Mouse (Mus musculus) embryonic facial prominence, embryonic 12.5 days (tissue): ENCODE results near the gene Myh9. TPM values are rescaled to one million over a fixed set of nuclear protein-coding genes. Genes with fewer than 3 reads are reported as not detected.

Experiments
- ATAC-seq: fragments of 200-750 bp; cut with Nextera tagmentation; 2 replicates; pipeline ENCODE4 v1.8.0; 2017; ENCODE audit not compliant: insufficient number of reproducible peaks, insufficient read depth, low FRiP score, low TSS enrichment
- H3K27ac ChIP-seq: fragments of 300-500 bp; sonication (generic); 2 replicates; pipeline ENCODE4 v1.5.1; 2016; ENCODE audit warnings: mild to moderate bottlenecking
- H3K27me3 ChIP-seq: fragments of 300-500 bp; sonication (generic); 2 replicates; pipeline ENCODE4 v1.6.1; 2016; ENCODE audit warnings: mild to moderate bottlenecking, moderate library complexity
- H3K36me3 ChIP-seq: fragments of 300-500 bp; sonication (generic); 2 replicates; pipeline ENCODE4 v1.6.1; 2016; ENCODE audit warnings: mild to moderate bottlenecking
- H3K4me1 ChIP-seq: fragments of 300-500 bp; sonication (generic); 2 replicates; pipeline ENCODE4 v1.6.1; 2016
- H3K4me2 ChIP-seq: fragments of 300-500 bp; sonication (generic); replicated peaks from 2 replicates; pipeline ENCODE4 v1.6.1; 2016; ENCODE audit warnings: mild to moderate bottlenecking, moderate library complexity
- H3K4me3 ChIP-seq: fragments of 300-500 bp; sonication (generic); 2 replicates; pipeline ENCODE4 v1.5.1; 2016; ENCODE audit warnings: mild to moderate bottlenecking
- H3K9ac ChIP-seq: fragments of 300-500 bp; sonication (generic); 2 replicates; pipeline ENCODE4 v1.6.1; 2016; ENCODE audit warnings: mild to moderate bottlenecking, moderate library complexity
- H3K9me3 ChIP-seq: fragments of 300-500 bp; sonication (generic); 2 replicates; pipeline ENCODE4 v1.6.1; 2016; ENCODE audit warnings: mild to moderate bottlenecking, moderate library complexity
- WGBS: fragments of 180-500 bp; shearing (Covaris S2); methylation state at CpG from one replicate; pipeline ENCODE4 v1.1.7; 2016; 5-methylcytosine and 5-hydroxymethylcytosine counted together
- polyA plus RNA-seq: library from polyadenylated mRNA; unstranded; fragments of >200 nt; fragmentation: Nextera tagmentation; extraction: Ambion mirVana; gene quantifications from 2 replicates; pipeline ENCODE4 v1.2.1, GENCODE M21; 2016

The Myh9 gene
- polyA plus RNA-seq, 1 experiment from 2014 or later: 37.3 TPM

- Histone ChIP-seq H3K27ac (no peak overlapping the region), H3K4me1 (no peaks in the 10 kb centered on the region), H3K9me3 (no peaks in the 10 kb centered on the region), H3K36me3 (peaks cover 91% of the 10 kb centered on the region), H3K4me2 (no peak overlapping the region), H3K4me3 (no peak overlapping the region), H3K9ac (no peak overlapping the region), H3K27me3 (no peaks in the 10 kb centered on the region)
- ATAC-seq: no peak
- 78% methylated on average over 3 of the region's 3 CpGs for WGBS
These were observed 52.8 kb downstream of the Myh9 start for GRCm38 (mm10) chr15:77789186-77789585.

- ATAC-seq: no peak
- Histone ChIP-seq H3K36me3 (peaks cover 94% of the 10 kb centered on the region), H3K4me1 (no peaks in the 10 kb centered on the region), H3K9ac (no peak overlapping the region), H3K27ac (no peak overlapping the region), H3K9me3 (no peaks in the 10 kb centered on the region), H3K4me3 (no peak overlapping the region), H3K4me2 (no peak overlapping the region), H3K27me3 (no peaks in the 10 kb centered on the region)
- WGBS: 87% methylated on average over 6 of the region's 6 CpGs
These were observed 53.6 kb downstream of the Myh9 start for GRCm38 (mm10) chr15:77788356-77788755.

DNA sequence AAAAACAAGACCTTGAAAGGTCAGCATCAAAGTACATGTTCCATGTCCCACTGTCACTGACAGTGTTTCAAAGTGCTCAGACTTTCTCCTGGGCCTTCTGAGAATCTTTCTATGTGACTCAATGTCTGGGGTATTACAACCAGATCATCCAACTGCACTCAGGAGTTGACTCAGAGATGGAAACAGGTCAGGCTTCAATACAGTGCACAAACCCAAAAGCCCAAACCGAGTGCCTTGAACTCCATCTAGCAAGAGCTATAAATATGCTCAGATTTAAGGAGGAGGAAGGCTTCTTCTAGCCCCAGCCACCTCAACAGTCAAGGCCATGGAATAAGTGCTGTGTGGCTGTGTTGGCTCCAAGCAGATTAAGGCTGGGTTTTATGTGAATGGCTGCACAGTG, 56.2 kb downstream of the Myh9 start:
- H3K4me1 ChIP-seq: no peaks in the 10 kb centered on the region
- H3K27me3 ChIP-seq: no peaks in the 10 kb centered on the region
- H3K9me3 ChIP-seq: no peaks in the 10 kb centered on the region
- H3K27ac ChIP-seq: no peak overlapping the region
- H3K9ac ChIP-seq: no peak overlapping the region
- ATAC-seq: no peak
- H3K4me2 ChIP-seq: no peak overlapping the region
- peaks cover 98% of the 10 kb centered on the region for H3K36me3 ChIP-seq
- H3K4me3 ChIP-seq: no peak overlapping the region
- 85% methylated on average over 1 of the region's 1 CpGs for WGBS

DNA sequence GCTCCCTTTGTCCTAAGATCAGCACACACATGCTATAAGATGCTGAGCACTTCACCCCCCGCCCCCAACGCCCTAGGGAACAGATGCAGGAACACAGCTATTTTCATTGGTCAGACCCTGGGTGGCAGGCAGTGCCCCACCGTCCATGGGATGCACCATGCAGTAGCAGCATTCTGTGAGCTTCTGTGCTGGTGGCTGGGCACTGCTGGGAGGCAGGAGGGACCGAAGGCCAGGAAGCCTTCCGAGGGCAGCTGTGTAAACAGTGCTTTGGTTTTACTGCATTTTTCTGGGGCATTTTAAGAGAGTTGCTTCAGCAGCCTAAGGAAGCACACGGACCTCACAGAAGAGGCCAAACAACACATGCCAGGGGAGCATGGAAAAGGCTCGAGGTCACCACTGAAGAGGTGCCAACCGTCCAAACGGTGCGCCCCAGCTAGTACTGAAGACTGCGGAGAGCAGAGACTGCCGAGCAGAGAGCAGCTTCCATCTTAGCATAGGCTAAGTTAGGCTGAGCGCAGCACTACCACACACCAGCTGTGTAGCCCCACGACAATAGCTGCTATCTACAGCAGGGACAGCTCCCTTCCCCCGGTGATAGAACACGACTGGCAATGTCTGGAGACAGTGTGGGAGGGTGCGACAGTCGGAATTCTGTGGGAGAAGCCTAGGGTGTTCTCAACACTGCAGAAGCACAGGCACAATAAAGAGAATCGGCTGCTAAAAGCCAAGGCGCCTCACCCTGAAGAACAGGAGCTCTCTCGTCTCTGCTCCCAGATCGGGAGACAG, 57.7 kb downstream of the Myh9 start:
- no peaks in the 10 kb centered on the region for H3K27me3 ChIP-seq
- H3K9me3 ChIP-seq: no peaks in the 10 kb centered on the region
- 73% methylated on average over 22 of the region's 22 CpGs for WGBS
- H3K27ac ChIP-seq: no peak overlapping the region
- no peak for ATAC-seq
- H3K36me3 ChIP-seq: peaks cover 98% of the 10 kb centered on the region
- no peak overlapping the region for H3K4me2 ChIP-seq
- no peaks in the 10 kb centered on the region for H3K4me1 ChIP-seq
- no peak overlapping the region for H3K9ac ChIP-seq
- H3K4me3 ChIP-seq: no peak overlapping the region

DNA sequence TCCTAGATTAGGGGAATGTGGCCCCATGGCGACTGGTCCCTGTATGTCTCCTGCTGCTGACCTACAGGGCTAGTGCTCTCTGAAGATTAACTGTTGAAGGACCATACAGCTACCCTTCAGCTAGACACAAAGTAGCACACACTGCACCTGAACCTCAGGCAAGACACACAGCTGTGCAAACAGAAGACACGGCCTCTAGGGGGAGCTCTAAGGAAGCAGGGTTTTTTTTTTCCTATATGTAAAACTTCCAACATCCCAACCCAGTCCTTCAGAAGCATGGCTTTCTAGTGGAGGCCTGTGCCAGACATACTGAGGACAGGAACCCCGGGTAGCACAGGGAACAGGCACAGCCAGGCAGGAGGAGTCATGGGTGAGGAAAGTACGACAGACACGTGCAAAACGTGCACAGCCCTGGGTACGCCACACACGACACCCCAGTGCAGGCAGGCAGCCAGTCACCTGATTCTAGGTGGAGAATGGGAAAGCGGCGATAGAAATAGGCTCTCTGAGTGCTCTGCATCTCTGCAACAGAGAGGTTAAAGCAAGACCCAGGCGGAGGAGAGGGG, 59.4 kb downstream of the Myh9 start:
- Histone ChIP-seq H3K27ac (no peak overlapping the region), H3K36me3 (peaks cover 98% of the 10 kb centered on the region), H3K4me3 (no peak overlapping the region), H3K27me3 (no peaks in the 10 kb centered on the region), H3K4me2 (no peak overlapping the region), H3K4me1 (no peaks in the 10 kb centered on the region), H3K9ac (no peak overlapping the region), H3K9me3 (no peaks in the 10 kb centered on the region)
- 83% methylated on average over 11 of the region's 11 CpGs for WGBS
- ATAC-seq: no peak

GRCm38 (mm10) chr15:77775186-77775963, 66.6 kb downstream of the Myh9 start:
- peaks cover 89% of the 10 kb centered on the region for H3K36me3 ChIP-seq
- no peak for ATAC-seq
- WGBS: 70% methylated on average over 20 of the region's 20 CpGs

GRCm38 (mm10) chr15:77774303-77774702, 67.7 kb downstream of the Myh9 start:
- ATAC-seq: no peak
- no peaks in the 10 kb centered on the region for H3K4me1 ChIP-seq
- no peak overlapping the region for H3K27ac ChIP-seq
- H3K9me3 ChIP-seq: no peaks in the 10 kb centered on the region
- no peak overlapping the region for H3K9ac ChIP-seq
- WGBS: 91% methylated on average over 10 of the region's 10 CpGs
- H3K27me3 ChIP-seq: no peaks in the 10 kb centered on the region
- H3K36me3 ChIP-seq: peaks cover 89% of the 10 kb centered on the region
- no peak overlapping the region for H3K4me3 ChIP-seq
- no peak overlapping the region for H3K4me2 ChIP-seq

More at GRCm38 (mm10) chr15:77775186-77775963, 66.6 kb downstream of the Myh9 start:
- H3K4me3 ChIP-seq: no peak overlapping the region
- H3K27ac ChIP-seq: no peak overlapping the region
- H3K27me3 ChIP-seq: no peaks in the 10 kb centered on the region
- no peak overlapping the region for H3K4me2 ChIP-seq
- no peaks in the 10 kb centered on the region for H3K9me3 ChIP-seq
- no peak overlapping the region for H3K9ac ChIP-seq
- H3K4me1 ChIP-seq: no peaks in the 10 kb centered on the region

- no peak for ATAC-seq
- Histone ChIP-seq H3K9ac (no peak overlapping the region), H3K27me3 (no peaks in the 10 kb centered on the region), H3K27ac (no peak overlapping the region), H3K4me3 (no peak overlapping the region), H3K9me3 (no peaks in the 10 kb centered on the region), H3K4me2 (no peak overlapping the region), H3K4me1 (no peaks in the 10 kb centered on the region), H3K36me3 (peaks cover 90% of the 10 kb centered on the region)
- 86% methylated on average over 19 of the region's 19 CpGs for WGBS
These were observed 68.7 kb downstream of the Myh9 start for GRCm38 (mm10) chr15:77773099-77773915.

- H3K4me2 ChIP-seq: no peak overlapping the region
- no peak for ATAC-seq
- peaks cover 92% of the 10 kb centered on the region for H3K36me3 ChIP-seq
- H3K9ac ChIP-seq: no peak overlapping the region
- no peak overlapping the region for H3K4me3 ChIP-seq
- H3K9me3 ChIP-seq: no peaks in the 10 kb centered on the region
- no peak overlapping the region for H3K27ac ChIP-seq
- WGBS: 91% methylated on average over 9 of the region's 9 CpGs
- no peaks in the 10 kb centered on the region for H3K27me3 ChIP-seq
- no peaks in the 10 kb centered on the region for H3K4me1 ChIP-seq
These were observed 71.0 kb downstream of the Myh9 start for GRCm38 (mm10) chr15:77770942-77771341.

DNA sequence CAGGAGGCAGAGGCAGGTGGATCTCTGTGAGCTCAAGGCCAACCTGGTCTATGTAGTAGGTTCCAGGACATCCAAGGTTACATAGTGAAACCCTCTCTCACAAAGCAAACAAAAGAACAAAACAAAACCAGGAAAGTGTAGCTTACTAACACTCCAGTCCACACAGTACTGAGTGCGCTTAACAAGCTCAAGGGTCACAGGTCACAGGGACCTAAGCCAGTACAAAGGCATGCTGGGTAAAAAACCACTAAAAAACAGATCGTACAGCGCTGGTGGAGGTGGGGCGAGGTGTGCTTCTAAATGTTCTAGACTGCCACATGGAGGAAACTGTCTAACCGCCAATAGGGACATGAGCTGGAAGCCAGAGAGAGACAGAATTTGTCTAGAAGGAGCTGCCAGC, 71.6 kb downstream of the Myh9 start:
- 94% methylated on average over 5 of the region's 5 CpGs for WGBS
- H3K27me3 ChIP-seq: no peaks in the 10 kb centered on the region
- no peak overlapping the region for H3K4me2 ChIP-seq
- H3K27ac ChIP-seq: no peak overlapping the region
- H3K9ac ChIP-seq: no peak overlapping the region
- peaks cover 93% of the 10 kb centered on the region for H3K36me3 ChIP-seq
- no peak for ATAC-seq
- no peaks in the 10 kb centered on the region for H3K4me1 ChIP-seq
- no peak overlapping the region for H3K4me3 ChIP-seq
- no peaks in the 10 kb centered on the region for H3K9me3 ChIP-seq

GRCm38 (mm10) chr15:77766981-77767380, 75.0 kb downstream of the Myh9 start:
- Histone ChIP-seq H3K4me2 (no peak overlapping the region), H3K4me1 (no peaks in the 10 kb centered on the region), H3K9me3 (no peaks in the 10 kb centered on the region), H3K36me3 (peaks cover 99% of the 10 kb centered on the region), H3K9ac (no peak overlapping the region), H3K4me3 (no peak overlapping the region), H3K27me3 (no peaks in the 10 kb centered on the region), H3K27ac (no peak overlapping the region)
- no peak for ATAC-seq
- 90% methylated on average over 11 of the region's 11 CpGs for WGBS
